Mouse (Mus musculus) ES-E14 (cell line): ENCODE data around the gene Micu2. TPM values are rescaled to one million over a fixed set of nuclear protein-coding genes. Genes with fewer than 3 reads are reported as not detected.

ENCODE experiments used
- DNase-seq: peaks from one replicate; pipeline ENCODE4 v3.0.0-alpha.2; 2013; ENCODE audit warnings: low read depth, low spot score
- H3K27ac ChIP-seq: 2 replicates; pipeline ENCODE4 v1.5.1; 2012; ENCODE audit warnings: low read depth, mild to moderate bottlenecking, low read length, moderate library complexity, mixed read lengths; ENCODE audit not compliant: poor library complexity, insufficient read depth, severe bottlenecking
- H3K36me3 ChIP-seq: 2 replicates; pipeline ENCODE4 v1.6.1; 2012; ENCODE audit warnings: mild to moderate bottlenecking, low read length, moderate library complexity, mixed read lengths; ENCODE audit not compliant: control insufficient read depth, poor library complexity, insufficient read depth, severe bottlenecking
- H3K4me1 ChIP-seq, 2 experiments: fragments of 150-350 bp in 1 of 2; sonication (generic) in 1 of 2; 2 replicates each; pipeline ENCODE4 v1.6.1; 2012; ENCODE audit warnings: low read length in 2 of 2, mild to moderate bottlenecking in 1 of 2, mixed read lengths in 1 of 2; ENCODE audit not compliant: control insufficient read depth in 2 of 2, insufficient read depth in 2 of 2, poor library complexity in 1 of 2
- H3K4me3 ChIP-seq, 2 experiments: fragments of 150-350 bp in 1 of 2; sonication (generic) in 1 of 2; 2 replicates each; pipeline ENCODE4 v1.5.1; 2012; ENCODE audit warnings: low read length in 2 of 2, low read depth in 1 of 2, mild to moderate bottlenecking in 1 of 2, mixed read lengths in 1 of 2; ENCODE audit not compliant: insufficient read depth in 1 of 2, poor library complexity in 1 of 2, severe bottlenecking in 1 of 2
- H3K9ac ChIP-seq: 2 replicates; pipeline ENCODE4 v1.6.1; 2012; ENCODE audit warnings: low read depth, mild to moderate bottlenecking, low read length, mixed read lengths; ENCODE audit not compliant: poor library complexity, insufficient read depth, severe bottlenecking
- H3K9me3 ChIP-seq: fragments of 150-350 bp; sonication (generic); 2 replicates; pipeline ENCODE4 v1.6.1; 2012; ENCODE audit warnings: low read depth, mild to moderate bottlenecking, low read length; ENCODE audit not compliant: control insufficient read depth, insufficient read depth
- CHD2 ChIP-seq: IDR thresholded peaks from 2 replicates; pipeline ENCODE4 v1.6.1; 2014; ENCODE audit warnings: mild to moderate bottlenecking, low read depth, low read length, inconsistent platforms
- HCFC1 ChIP-seq: IDR thresholded peaks from 2 replicates; pipeline ENCODE4 v1.6.1; 2012; ENCODE audit warnings: low read length, inconsistent platforms, borderline replicate concordance; ENCODE audit not compliant: insufficient read depth
- MAFK ChIP-seq: IDR thresholded peaks from 2 replicates; pipeline ENCODE4 v1.6.1; 2014; ENCODE audit warnings: mild to moderate bottlenecking, low read depth, low read length, inconsistent platforms; ENCODE audit not compliant: insufficient read depth
- ZC3H11A ChIP-seq: IDR thresholded peaks from 2 replicates; pipeline ENCODE4 v1.6.1; 2012; ENCODE audit warnings: low read depth, mild to moderate bottlenecking, inconsistent platforms, low read length, borderline replicate concordance
- ZNF384 ChIP-seq: IDR thresholded peaks from 2 replicates; pipeline ENCODE4 v1.6.1; 2012; ENCODE audit warnings: low read depth, low read length, inconsistent platforms
- in situ Hi-C, 2 experiments: fragments of 600-800 bp; cut with MboI; formaldehyde crosslinking; loops; one replicate each; pipeline ENCODE4 v1.15.1; 2025; ENCODE audit warnings: low sequenced_read_pairs in 2 of 2, inconsistent platforms in 1 of 2; ENCODE audit not compliant: unreplicated experiment in 2 of 2
- total RNA-seq: library from RNA; depleted of rRNA; stranded (reverse); fragments of 300-350 nt; gene quantifications from 2 replicates; pipeline ENCODE4 v1.2.3, GENCODE M21; 2012; rRNA removed

The Micu2 gene
- total RNA-seq: 7.6 and 7.9 TPM in 2 replicates

DNA sequence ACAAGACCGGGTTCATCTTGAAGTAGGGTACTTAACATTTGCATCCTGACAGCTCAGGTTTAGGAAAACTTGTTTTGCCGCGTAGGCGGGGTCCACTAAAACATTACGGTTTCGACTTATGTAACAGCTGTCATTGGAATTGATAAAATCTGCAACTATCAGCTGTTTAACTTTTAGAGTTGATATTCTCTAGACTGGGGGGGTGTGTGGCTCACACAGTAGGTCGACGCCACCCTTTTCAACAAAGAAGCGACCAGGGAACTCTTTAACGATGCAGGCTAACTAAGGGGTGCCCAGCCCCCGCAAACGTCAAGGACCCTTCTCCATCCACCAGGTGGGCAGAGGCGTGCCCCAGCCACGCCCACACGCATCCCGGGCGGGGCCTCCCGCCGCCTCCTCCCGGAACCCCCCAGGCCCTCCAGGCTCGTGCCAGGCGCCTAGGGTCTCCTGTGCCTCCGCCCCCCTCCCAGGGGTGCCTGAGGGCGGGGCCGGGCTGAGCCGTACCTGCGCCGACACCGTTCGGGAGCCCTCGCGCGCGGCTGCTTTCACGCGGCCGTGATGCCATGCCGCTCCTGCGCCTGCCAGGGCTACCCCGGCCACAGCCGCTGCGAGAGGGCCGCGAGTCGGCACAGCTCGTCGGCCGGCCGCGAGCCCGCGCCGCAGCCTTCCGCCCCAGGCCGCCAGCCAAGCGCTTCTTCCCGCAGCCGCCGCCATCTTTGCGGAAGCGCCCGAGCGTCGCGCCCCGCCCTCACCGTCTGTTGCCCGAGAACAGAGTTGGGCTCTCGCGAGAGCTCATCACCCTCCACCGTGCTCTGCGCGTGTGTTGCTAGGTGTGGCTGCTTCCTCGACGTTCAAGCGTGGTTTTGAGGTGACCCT lies at the start of gene Micu2:
Micu2 (minus strand) TSS at position 737 of the 876 bp plus-strand sequence.
- Histone ChIP-seq H3K4me1 (no peaks in the 10 kb centered on the region; a peak in 1 of 4 replicates), H3K36me3 (no peaks in the 10 kb centered on the region), H3K4me3 (peak within 1 kb of the TSS; percentile 55 to 88), H3K9me3 (no peaks in the 10 kb centered on the region), H3K27ac (peak within 1 kb of the TSS; percentile 45; the same call in 1 of the 2 replicates), H3K9ac (peak within 1 kb of the TSS; percentile 90)
- peak; percentile 68 for DNase-seq
- in situ Hi-C loops: no loop called here
- no peak for TF ChIP-seq ZNF384
- peak; percentile 99 for TF ChIP-seq CHD2
- no peak for TF ChIP-seq ZC3H11A
- peak; percentile 34; the same call in 1 of the 2 replicates for TF ChIP-seq HCFC1
- no peak for TF ChIP-seq MAFK

DNA sequence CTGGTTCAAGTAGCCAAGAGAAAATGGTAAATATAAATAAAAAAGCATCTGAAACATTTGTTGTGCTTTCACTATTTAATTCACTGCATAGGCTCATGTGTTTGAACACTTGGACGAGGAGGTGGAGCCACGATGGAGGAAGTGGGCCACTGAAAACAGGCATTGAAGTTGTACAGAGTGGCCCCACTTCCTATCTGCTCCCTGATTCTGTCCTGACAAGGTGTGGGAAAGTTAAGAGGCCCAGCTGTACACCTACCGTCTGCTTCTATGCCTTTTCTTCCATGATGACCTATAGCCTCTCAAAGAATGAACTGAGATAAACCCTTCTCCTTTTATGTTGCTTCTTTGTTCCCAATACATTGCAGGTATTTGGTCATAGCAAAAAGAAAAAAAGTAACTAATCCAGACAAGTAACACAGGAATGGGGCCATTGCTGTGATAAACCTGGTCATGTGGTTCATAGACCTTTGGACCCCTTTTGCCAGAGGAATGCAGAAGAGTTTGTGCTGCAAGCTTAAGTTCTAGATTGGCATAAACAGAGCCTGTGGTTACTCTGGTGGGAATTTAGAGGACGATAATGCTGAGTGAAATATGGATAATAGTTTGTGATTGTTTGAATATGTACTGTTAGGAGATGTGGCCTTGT lies 47.7 kb upstream of the Micu2 start:
- Histone ChIP-seq H3K4me1 (no peaks in the 10 kb centered on the region), H3K36me3 (no peaks in the 10 kb centered on the region), H3K9me3 (peaks cover 6% of the 10 kb centered on the region), H3K4me3 (no peak overlapping the region), H3K9ac (no peak overlapping the region), H3K27ac (no peak overlapping the region)
- DNase-seq: no peak
- in situ Hi-C loops: loop anchor here in 1 of 2 experiments (25.0 kb wide), 1 partner anchor 1066 kb away; no protein-coding TSS in a partner anchor
- TF ChIP-seq ZC3H11A (no peak), MAFK (no peak), CHD2 (no peak), HCFC1 (no peak), ZNF384 (no peak)

DNA sequence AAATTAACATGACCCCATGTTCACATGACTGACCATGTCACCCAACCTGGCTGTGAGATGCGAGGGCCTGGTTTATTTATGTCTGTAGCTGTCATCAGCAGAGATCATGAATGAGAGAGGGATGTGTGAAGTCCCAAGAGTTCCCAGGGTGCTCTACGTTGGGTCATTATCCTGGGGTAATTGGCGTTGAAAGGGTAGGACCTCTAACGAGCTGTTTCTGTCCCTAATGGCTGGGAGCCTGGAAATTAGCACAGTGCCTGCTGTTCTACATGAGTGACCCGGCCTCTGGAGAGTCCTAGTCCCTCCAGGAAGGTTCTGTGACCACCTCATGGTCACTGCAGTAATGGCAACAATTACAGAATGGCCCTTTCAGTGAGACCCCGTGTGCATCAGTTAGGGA lies 37.1 kb upstream of the Micu2 start:
- in situ Hi-C loops: loop anchor here in 1 of 2 experiments (25.0 kb wide), 1 partner anchor 1076 kb away; no protein-coding TSS in a partner anchor
- no peak overlapping the region for H3K4me3 ChIP-seq
- H3K36me3 ChIP-seq: no peaks in the 10 kb centered on the region
- H3K4me1 ChIP-seq: no peaks in the 10 kb centered on the region
- TF ChIP-seq ZNF384 (no peak), MAFK (no peak), ZC3H11A (no peak), CHD2 (no peak), HCFC1 (no peak)
- H3K9me3 ChIP-seq: no peaks in the 10 kb centered on the region
- no peak overlapping the region for H3K27ac ChIP-seq
- no peak overlapping the region for H3K9ac ChIP-seq
- DNase-seq: no peak

DNA sequence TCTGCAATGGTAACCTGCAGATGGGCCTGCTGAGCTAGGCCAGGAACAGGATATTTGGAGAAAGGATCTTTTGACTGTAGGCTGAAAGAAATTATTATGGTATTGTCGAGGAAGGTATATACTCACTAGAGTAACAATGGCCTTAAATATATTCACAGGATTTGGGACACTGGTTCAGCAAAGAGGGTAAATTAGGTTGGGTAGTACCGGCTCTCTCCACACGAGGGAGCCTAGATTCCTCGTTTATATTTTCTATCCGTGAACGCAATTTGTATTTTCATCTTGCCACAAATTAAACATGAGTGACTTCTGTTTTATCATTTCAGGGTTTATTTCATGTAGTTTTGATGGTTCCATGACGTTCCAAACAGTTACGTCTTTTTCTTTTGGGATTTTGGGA lies 35.5 kb upstream of the Micu2 start:
- no peak overlapping the region for H3K9ac ChIP-seq
- no peaks in the 10 kb centered on the region for H3K9me3 ChIP-seq
- H3K27ac ChIP-seq: no peak overlapping the region
- H3K4me1 ChIP-seq: no peaks in the 10 kb centered on the region
- in situ Hi-C loops: loop anchor here in 1 of 2 experiments (25.0 kb wide), 1 partner anchor 1078 kb away; no protein-coding TSS in a partner anchor
- peak; percentile 16 for DNase-seq
- TF ChIP-seq ZC3H11A (peak; percentile 73; the same call in 1 of the 2 replicates), ZNF384 (no peak), MAFK (0 out of 2 replicates have a peak, but pooled peaks have one; percentile 5)
- no peaks in the 10 kb centered on the region for H3K36me3 ChIP-seq
- no peak overlapping the region for H3K4me3 ChIP-seq
